Mouse (Mus musculus) hindlimb bud, embryonic 11.5 days (tissue): ENCODE data around the gene Scn4a.

ENCODE experiments used
- DNase-seq: peaks from one replicate; pipeline ENCODE4 v3.0.0-alpha.2; 2012; ENCODE audit warnings: low read depth, low spot score; ENCODE audit errors: extremely low spot score

Scn4a gene

DNA sequence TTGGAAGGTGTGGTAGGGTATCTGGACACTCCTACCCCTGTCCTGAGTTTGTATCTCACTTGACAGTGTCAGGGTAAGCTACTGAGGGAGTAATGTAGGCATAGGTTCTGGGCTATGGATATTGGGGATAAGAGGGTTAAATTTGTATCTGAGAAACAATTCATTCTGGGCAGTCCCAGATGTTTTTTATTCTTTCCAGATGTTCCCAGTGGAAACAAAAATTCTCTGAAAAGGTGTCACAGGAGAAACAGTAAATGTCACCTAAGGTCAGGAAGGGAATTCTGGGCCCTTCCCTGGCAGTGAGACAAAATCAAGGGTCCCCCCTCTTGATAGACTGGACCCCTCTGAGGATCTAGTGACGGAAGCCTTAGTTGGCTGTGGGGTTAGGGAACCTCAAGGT is 36.7 kb downstream of the Scn4a start:
- DNase-seq, result peak; percentile 63

DNA sequence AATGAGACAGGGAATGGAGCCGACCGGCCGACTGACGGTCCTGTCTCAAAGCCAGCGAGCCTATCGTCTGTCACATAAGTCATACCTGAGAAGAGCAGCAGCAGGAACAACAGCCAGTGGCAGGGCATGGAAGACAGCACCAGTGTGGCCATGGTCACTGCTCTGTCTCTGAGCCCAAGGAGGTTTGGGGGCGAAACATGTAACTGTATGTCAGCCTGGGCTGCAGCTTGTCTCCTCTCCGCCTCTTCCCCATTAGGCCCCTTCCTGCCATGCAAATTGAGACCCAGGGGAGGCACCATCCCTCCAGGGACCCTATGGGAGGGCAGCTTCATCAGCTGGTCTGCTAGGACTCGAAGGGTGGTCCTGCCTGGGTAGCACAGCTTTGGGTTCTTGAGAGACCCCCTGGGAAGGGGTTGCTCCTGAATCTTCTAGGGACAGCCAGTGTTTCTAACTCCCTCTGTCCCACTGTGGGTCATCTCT is 38.7 kb downstream of the Scn4a start, which contains the start of gene Cd79b:
Gene Cd79b (minus strand): TSS at position 430 of the 480 bp plus-strand sequence.
- DNase-seq, result no peak

DNA sequence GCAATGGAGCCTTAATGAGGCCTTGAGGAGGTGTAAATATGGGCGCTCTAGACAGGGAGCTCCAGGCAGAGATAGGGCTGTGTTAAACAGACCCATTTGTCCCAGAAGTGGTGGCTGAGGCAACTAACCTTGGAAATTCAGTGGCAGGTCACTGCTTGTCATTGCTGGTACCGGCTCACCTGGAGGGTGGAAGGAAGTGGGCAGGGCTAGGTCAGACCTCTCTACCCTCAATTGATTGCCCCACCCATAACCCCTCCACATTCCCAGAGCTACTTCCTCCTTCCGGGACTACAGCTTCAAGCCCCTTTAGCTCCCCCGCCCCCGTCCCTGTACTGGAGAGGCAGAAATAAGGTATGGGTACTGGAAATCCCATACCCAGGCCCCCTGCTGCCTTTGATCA is 39.6 kb downstream of the Scn4a start:
- no peak for DNase-seq

DNA sequence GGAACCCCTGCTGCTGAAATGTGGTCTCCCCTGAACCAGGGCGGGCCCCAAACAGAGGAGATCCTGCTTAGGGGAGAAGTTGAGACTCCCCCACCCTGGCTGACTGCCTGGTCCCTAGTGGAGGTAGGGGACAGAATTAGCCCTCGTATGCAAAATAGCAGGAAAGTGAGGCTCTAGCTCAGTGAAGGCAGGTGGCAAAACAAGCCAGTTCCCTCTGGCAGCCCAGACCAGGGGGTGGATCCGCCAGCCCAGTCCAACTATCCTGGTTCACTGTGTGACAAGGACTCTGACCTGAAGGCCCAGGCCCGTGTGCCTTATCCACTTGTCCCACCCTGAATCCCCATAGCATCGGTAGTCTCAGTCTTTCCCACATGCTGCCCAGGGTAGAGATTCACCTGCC is 43.0 kb downstream of the Scn4a start:
- DNase-seq, result no peak

DNA sequence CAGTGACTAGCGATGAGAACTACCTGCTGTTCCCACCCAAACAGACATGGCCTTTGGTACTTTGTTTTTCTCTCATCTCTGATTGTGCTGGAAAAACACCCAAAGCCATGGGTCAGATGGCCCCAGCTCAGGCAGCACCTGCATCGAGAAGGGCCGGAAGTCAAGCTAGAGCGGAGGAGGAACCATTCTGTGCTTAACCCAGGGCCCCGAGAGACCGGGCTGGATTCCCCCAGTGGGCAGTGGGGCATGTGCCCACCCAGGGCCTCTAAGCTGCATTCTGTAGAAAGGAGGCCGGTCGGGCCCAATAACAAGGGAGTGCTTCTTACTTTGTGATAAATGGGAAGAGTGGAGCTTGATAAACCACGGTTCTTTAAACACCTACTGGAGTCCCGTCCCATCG is 44.9 kb downstream of the Scn4a start:
- DNase-seq, result no peak

DNA sequence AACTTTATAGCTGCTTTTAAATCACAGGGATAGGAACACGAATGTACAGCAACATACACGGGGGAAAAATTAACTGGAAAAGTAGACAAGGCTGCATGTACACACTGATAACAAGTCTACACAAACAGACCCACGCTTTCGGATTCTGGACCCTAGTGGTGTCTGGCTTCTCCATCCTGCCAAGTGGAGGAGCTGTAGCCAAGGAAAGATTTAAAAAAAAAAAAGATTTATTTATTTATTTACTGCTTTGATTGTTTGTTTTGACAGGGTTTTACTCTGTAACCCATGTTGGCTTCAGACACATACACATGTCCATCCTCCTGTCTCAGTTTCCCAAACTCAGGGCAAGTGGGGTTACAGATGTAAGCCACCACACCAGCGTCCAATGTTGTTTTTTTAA is 45.7 kb downstream of the Scn4a start:
- DNase-seq, result no peak

DNA sequence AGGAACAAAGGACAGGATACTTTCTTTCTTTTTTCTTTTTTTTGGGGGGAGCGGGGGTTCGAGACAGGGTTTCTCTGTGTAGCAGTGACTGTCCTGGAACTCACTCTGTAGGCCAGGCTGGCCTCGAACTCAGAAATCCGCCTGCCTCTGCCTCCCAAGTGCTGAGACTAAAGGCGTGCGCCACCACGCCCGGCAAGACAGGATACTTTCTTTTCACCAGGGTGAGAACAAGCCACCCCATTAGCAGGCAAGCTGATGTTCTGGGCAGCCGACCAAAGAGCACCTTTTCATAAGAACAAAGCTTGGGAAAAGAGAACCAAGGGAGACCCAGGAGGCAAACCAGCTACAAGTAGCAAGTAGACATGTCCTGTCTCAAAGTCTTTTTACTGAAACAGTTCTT is 46.3 kb downstream of the Scn4a start:
- no peak for DNase-seq

DNA sequence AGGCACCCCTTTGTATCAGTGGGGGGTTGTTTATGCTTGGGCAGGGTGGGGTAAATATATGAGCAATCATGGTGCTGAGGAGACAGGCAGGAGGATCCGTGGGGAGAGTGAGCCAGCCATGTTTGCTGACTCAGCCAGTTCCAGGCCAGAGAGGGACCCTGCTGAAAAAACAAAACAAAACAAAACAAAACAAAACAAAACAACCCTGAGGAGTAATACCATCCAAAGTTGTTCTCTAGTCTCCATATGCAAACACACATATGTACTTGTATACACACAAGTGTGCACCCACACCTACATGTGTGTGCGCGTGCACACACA is 47.1 kb downstream of the Scn4a start:
- no peak for DNase-seq

DNA sequence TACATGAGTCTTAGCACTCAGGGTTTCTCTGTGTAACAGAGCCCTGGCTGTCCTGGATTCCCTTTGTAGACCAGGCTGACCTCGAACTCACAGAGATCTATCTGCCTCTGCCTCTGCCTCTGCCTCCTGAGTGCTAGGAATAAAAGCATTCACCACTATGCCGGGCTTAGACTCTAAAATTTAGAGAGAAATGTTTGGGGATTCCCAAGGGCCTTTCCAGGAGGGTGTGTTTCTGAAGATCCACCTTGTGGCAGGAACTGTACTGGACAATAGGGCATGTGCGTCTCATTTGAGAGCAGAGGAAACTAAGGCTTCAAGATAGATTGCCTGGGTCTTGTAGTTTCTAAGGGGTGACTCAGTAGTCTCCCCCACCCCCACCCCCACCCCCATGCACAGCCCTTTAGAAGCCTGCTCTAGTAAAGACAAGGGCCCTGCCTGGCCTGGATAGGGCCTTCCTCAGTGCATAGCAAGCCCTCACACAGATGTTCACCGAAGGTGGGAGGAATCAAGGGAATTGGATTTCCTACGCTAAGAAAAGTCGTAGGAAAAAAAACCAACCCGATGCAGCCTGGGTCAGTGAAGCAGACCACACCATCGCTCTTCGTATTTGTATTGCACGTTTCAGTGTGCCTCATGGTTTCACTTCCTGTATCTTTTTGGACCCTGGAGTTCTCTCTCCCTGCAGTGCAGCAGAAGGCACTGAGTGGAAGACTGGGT is 47.6 kb downstream of the Scn4a start:
- DNase-seq, result no peak

DNA sequence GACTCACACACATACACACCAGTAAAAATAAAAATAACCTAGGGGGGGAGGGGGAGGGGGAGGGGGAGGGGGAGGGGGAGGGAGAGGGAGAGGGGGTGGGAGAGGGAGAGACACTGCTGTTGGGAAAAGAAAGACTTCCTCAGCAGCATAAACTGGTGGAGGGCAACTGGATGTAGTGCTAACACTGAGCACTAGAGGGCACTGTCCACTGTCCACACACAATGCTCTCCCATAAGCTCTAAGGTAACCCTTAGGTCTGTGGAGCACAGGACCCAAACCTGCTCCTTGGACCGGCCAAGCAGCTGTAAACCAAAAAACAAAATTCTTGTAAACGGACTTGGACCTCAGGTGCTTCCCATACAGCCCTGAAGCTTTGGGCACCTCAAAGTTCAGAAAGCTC is 50.5 kb downstream of the Scn4a start:
- DNase-seq, result peak; percentile 49

DNA sequence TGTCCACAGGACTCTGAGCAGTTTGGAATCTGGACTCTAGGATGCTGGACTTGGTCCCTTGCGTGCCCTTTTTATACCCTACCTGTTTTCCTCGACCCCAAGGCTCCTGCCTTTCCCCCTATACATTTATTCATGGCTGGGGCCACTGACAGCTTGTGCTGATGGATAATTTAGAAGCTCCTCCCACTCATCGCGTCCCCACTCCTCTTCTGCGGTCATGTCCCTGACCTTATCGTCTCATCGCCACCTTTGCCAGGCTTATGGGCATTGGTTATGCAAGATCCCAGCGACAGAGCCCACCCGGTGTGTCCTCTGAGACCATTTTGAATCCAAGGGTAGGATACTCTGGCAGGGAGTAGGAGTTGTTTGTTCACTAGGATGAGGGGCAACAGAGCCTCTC is 51.3 kb downstream of the Scn4a start, which contains the start of gene Gh:
Gene Gh (minus strand): TSS at position 101 of the 400 bp plus-strand sequence.
- DNase-seq, result no peak

DNA sequence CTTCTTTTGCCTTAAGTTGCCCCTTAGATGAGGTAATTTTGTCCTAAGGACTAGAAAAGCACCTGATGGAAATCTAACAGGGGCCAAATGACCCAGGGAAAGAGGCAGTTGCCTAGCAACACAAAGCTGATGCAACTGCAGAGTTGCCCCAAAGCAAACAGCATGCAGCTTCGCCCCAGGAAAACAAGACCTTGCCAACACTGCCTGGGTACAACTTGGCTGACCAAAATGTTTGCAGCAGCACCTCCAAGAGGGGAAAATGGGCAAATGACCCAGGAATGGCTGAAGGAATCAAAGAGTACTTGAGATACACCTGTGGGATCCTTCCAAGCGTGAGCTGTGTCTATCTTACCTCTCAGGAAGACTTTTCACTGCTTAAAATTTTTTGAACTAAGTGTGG is 61.2 kb downstream of the Scn4a start:
- no peak for DNase-seq

DNA sequence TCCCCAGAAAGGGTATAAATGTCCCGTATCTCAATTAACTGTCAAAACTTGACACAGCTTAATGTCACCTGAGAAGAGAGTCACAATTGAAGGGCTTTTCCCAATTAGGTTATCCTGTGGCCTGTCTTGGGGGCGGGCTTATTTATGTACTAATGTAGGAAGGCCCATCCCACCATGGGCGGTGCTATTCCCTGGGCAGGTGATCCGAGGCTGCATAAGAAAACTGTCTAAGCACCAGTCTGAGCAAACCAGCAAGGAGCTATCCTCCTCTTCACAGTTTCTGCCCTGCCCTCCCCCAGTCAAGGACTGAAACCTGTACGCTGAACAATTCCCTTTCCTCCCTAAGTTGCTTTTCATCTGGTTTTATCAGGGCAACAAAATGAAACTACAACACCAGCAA is 62.7 kb downstream of the Scn4a start:
- DNase-seq, result no peak

DNA sequence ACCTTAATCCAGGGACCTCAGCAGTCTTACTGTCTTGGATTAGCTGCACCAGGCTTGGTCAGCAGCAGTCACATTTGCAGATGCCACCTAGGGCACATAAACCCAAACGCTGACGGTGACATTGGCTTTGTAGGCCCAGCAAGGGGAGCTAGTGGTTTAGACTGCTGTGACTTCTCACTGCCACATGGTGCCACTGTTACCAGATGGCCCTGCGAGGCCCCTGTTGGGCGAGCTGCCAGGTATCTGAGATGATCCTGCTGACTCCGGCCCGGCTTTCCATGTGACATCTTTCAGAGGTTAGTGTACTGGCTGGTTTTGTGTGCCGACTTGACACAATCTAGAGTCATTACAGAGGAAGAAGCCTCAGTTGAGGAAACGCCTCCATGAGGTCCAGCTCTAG is 63.7 kb downstream of the Scn4a start:
- no peak for DNase-seq

DNA sequence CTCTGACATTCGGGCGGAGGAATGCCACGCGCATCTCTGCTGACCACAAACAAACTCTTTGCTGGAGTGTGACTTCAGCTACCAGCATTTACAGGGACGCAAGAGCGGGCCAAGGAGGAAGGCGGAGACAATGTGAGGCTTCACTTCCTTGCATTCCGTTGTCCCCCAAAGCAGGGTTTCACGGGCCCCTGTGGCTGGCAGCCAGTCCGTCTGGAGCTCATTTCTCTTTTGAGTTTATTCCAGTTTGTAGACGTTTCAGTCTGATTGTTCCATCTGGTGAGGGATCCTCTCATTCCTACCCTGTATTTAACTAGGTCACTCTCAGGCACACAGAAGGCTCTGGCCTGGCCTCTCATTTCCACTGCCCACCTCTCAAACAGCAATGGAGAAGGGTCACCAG is 66.1 kb downstream of the Scn4a start:
- no peak for DNase-seq

DNA sequence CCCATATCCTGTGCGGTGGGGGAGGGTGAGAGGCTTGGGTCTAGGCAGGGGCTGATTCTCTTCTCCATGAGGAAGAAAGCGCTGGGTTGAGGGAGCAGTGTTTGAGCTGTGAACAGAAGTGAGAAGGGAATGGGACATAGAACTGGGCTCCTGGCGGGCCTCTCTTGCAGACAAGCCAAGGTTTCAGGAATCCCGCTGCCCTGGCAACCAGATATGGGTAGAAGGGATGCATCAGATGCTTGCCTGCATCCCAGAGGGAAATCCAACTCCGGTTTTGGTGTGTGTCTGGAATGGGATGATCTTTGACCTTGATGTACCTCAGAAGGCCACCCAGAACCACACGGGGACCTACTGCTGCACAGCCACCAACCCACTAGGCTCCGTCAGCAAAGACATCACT is 66.9 kb downstream of the Scn4a start:
- DNase-seq, result no peak

DNA sequence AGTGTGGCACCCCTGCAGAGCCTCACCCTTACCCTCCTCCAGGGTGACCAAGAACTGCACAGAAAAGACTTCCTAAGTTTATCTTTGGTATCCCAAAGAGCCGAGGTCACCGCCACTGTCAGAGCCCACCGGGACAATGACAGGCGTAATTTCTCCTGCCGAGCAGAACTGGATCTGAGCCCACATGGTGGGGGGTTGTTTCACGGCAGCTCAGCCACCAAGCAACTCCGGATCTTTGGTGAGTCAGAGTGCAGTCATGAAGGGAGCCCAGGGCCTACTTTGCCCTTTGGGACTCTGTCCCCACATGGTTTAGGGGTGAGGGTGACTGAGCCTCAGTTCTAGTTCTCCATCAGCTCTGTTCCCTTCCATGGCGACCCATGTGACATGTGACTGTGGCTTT is 69.0 kb downstream of the Scn4a start:
- no peak for DNase-seq

DNA sequence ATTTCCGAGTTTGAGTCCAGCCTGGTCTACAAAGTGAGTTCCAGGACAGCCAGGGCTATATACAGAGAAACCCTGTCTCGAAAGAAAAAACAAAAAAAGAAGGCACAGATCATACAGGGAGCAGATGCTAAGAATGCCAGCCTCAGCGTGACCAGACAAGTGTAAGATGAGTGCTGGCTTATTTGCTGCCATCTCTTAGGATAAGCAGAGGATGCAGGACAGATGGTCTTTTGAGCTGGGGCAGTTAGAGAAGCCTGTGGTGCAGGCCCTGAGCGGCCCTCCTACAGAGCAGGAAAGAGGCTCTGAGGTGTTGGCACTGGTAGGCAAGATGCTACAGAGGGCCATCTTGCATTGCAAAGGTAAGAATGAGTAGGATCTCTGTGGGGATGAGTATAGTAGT is 69.7 kb downstream of the Scn4a start:
- no peak for DNase-seq

DNA sequence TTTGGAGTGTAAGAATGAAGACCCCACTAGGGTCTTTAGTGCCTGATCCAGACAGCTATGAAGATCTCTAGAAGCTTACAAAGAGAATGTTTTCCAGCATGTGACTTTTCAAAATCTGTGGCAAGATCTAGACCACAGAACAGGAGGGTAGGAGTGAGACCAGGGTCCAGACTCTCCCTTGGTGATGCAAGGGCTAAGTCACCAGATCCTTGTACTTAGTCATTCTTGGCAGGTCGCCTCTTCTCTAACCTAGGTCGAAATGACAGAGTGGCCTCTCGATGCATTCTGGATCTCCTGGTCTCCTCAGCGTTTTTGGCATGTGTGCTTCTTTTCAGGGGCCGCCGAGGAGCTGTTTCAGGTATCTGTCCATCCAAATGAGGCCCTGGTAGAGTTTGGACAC is 70.6 kb downstream of the Scn4a start:
- DNase-seq, result no peak

DNA sequence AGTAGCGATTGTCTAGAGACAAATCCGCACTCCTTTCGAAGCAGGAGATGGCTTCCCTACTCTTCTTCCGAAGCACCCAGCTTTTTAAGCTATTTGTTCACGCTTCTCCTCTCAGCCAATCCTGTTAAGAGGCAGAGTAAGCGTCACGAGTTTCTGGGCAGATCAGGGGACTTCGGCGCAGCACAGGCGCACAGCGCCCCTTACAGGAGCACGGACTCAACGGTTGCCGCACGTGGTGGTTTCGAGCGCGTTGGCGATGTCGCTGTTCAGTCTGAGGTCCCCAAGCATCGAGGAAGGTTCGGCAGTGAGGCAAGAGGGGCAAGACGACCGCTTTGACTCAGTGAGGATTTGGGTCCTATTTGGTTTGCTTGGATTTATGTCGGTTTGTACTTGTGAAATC is 76.6 kb downstream of the Scn4a start, which contains the start of gene Tcam1:
Gene Tcam1 (plus strand): TSS at position 219 of the 400 bp plus-strand sequence.
- peak; percentile 93 for DNase-seq

DNA sequence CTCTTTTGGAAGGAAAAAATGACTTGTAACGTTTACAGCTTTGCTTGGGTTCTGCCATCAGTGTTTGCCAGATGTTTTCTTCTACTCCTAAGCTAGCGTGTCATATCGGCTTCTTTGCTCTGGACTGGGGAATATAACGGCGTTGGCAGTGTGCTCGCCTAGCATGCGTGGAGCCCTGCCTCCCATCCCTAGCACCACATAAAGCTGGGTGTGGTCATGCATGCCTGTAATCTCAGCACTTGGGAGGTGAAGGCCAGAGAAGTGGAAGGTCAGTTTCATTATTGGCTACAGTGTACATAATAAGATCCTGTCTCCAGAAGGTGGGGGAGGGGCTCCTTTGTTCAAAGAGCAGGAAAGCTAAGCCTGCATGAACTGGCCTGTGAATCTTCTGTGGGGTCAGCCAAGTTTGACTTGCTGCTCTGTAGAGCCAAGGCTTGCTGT is 78.1 kb downstream of the Scn4a start:
- DNase-seq, result no peak

DNA sequence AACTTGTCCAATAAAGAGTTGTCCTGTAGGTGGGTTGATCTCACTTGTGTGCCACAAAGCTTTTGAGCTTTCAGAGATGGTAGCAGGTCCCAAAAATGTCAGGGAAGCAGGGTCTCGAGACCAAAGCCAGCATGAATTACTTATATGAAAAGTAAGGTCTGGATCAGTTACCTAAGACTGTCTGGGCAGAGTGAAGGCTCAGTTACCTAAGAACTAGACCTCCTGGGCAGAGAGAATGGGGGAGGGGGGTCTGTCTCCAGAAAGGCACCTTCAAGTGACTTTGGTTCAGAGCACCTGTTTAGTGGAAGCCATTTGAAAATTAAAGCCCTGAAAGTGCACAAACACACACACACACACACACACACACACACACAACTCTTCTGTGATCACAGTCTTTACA is 78.7 kb downstream of the Scn4a start:
- DNase-seq, result no peak

DNA sequence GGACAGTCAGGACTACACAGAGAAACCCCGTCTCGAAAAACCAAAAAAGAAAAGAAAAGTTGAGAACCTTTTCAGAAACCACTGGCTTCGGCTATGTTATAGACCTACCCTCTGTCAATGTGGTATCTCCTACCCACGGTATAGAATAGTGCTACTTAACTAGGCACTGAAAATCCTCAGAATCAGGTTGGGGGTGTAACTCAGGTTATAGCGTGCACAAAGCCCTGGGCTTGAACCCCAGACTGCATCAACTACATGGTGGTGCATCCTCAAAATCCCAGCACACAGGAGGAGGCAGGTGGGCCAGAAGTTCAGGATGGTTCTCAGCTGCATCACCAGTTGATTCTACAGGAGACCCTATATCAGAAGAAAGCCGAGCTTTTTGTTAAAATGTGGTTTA is 79.3 kb downstream of the Scn4a start:
- no peak for DNase-seq
